Mouse (Mus musculus): Measurements from ENCODE around the gene Arhgef3. TPM values are rescaled to one million over a fixed set of nuclear protein-coding genes. Genes with fewer than 3 reads are reported as not detected.

Arhgef3 gene
- polyA plus RNA-seq, 2 experiments: 2.6 to 5.4 TPM

GRCm38 (mm10) chr14:27268137-27268536, 153.4 kb downstream of the Arhgef3 start:
- no peaks in the 10 kb centered on the region for H3K36me3 ChIP-seq (replicated peaks; ENCODE audit: control insufficient read depth, insufficient read depth, low read depth)
- no peak for DNase-seq (ENCODE audit: low read depth in 3 of 3, low spot score in 3 of 3)
- H3K4me1 ChIP-seq (replicated peaks; ENCODE audit: control insufficient read depth in 2 of 2, insufficient read depth in 2 of 2, low read length in 1 of 2): 0 out of 4 replicates have a peak, but pooled peaks cover 0 to 2% of the 10 kb centered on the region in 2 experiments
- H3K9me3 ChIP-seq (ENCODE audit: control insufficient read depth, low read length): no peaks in the 10 kb centered on the region
- TF ChIP-seq CTCF (IDR thresholded peaks at IDR 0.05; ENCODE audit: low read depth) (no peak), EP300 (IDR thresholded peaks at IDR 0.05; ENCODE audit: low read depth) (no peak)
- 12% methylated on average over 5 of the region's 5 CpGs for WGBS (ENCODE audit: insufficient replicate concordance)
- H3K27ac ChIP-seq: no peak overlapping the region
- no peaks in the 10 kb centered on the region for H3K27me3 ChIP-seq (ENCODE audit: control insufficient read depth, insufficient read depth, low read length)
- ATAC-seq (ENCODE audit: insufficient read depth): no peak
- no peak overlapping the region for H3K9ac ChIP-seq (replicated peaks)
- H3K4me3 ChIP-seq (ENCODE audit: insufficient read depth in 1 of 2, low read depth in 2 of 2, low read length in 2 of 2): no peak overlapping the region
- H3K4me2 ChIP-seq (ENCODE audit: low read depth): no peak overlapping the region

GRCm38 (mm10) chr14:27268986-27269700, 154.4 kb downstream of the Arhgef3 start:
- Histone ChIP-seq H3K27ac (no peak overlapping the region), H3K4me1 (replicated peaks; ENCODE audit: control insufficient read depth in 2 of 2, insufficient read depth in 2 of 2, low read length in 1 of 2) (0 out of 4 replicates have a peak, but pooled peaks cover 0 to 2% of the 10 kb centered on the region in 2 experiments), H3K9ac (replicated peaks) (no peak overlapping the region), H3K36me3 (replicated peaks; ENCODE audit: control insufficient read depth, insufficient read depth, low read depth) (no peaks in the 10 kb centered on the region), H3K9me3 (ENCODE audit: control insufficient read depth, low read length) (no peaks in the 10 kb centered on the region), H3K4me3 (ENCODE audit: insufficient read depth in 1 of 2, low read depth in 2 of 2, low read length in 2 of 2) (no peak overlapping the region), H3K27me3 (ENCODE audit: control insufficient read depth, insufficient read depth, low read length) (no peaks in the 10 kb centered on the region), H3K4me2 (ENCODE audit: low read depth) (no peak overlapping the region)
- TF ChIP-seq EP300 (IDR thresholded peaks at IDR 0.05; ENCODE audit: low read depth): no peak
- TF ChIP-seq CTCF (IDR thresholded peaks at IDR 0.05; ENCODE audit: low read depth): no peak
- no peak for DNase-seq (ENCODE audit: low read depth in 3 of 3, low spot score in 3 of 3)
- no peak for ATAC-seq (ENCODE audit: insufficient read depth)
- 69% methylated on average over 16 of the region's 16 CpGs for WGBS (ENCODE audit: insufficient replicate concordance)

- no peak overlapping the region for H3K4me3 ChIP-seq (ENCODE audit: insufficient read depth in 1 of 2, low read depth in 2 of 2, low read length in 2 of 2)
- ATAC-seq (ENCODE audit: insufficient read depth) (no peak), DNase-seq (ENCODE audit: low read depth in 3 of 3, low spot score in 3 of 3) (no peak)
- no peak overlapping the region for H3K4me2 ChIP-seq (ENCODE audit: low read depth)
- no peaks in the 10 kb centered on the region for H3K27me3 ChIP-seq (ENCODE audit: control insufficient read depth, insufficient read depth, low read length)
- no peak overlapping the region for H3K27ac ChIP-seq
- no peak overlapping the region for H3K9ac ChIP-seq (replicated peaks)
- no peaks in the 10 kb centered on the region for H3K9me3 ChIP-seq (ENCODE audit: control insufficient read depth, low read length)
- H3K4me1 ChIP-seq (replicated peaks; ENCODE audit: control insufficient read depth in 2 of 2, insufficient read depth in 2 of 2, low read length in 1 of 2): 0 out of 4 replicates have a peak, but pooled peaks cover 0 to 2% of the 10 kb centered on the region in 2 experiments
- H3K36me3 ChIP-seq (replicated peaks; ENCODE audit: control insufficient read depth, insufficient read depth, low read depth): no peaks in the 10 kb centered on the region
- 49% methylated on average over 4 of the region's 4 CpGs for WGBS (ENCODE audit: insufficient replicate concordance)
- no peak for TF ChIP-seq CTCF (IDR thresholded peaks at IDR 0.05; ENCODE audit: low read depth)
- TF ChIP-seq EP300 (IDR thresholded peaks at IDR 0.05; ENCODE audit: low read depth): no peak
These were observed 155.1 kb downstream of the Arhgef3 start for GRCm38 (mm10) chr14:27269836-27270235.

- Histone ChIP-seq H3K4me2 (ENCODE audit: low read depth) (no peak overlapping the region), H3K4me3 (ENCODE audit: insufficient read depth in 1 of 2, low read depth in 2 of 2, low read length in 2 of 2) (no peak overlapping the region), H3K36me3 (replicated peaks; ENCODE audit: control insufficient read depth, insufficient read depth, low read depth) (no peaks in the 10 kb centered on the region), H3K27me3 (ENCODE audit: control insufficient read depth, insufficient read depth, low read length) (no peaks in the 10 kb centered on the region), H3K9ac (replicated peaks) (no peak overlapping the region), H3K9me3 (ENCODE audit: control insufficient read depth, low read length) (no peaks in the 10 kb centered on the region), H3K27ac (no peak overlapping the region), H3K4me1 (replicated peaks; ENCODE audit: control insufficient read depth in 2 of 2, insufficient read depth in 2 of 2, low read length in 1 of 2) (0 out of 4 replicates have a peak, but pooled peaks cover 0 to 2% of the 10 kb centered on the region in 2 experiments)
- DNase-seq (ENCODE audit: low read depth in 3 of 3, low spot score in 3 of 3) (no peak), ATAC-seq (ENCODE audit: insufficient read depth) (no peak)
- WGBS (ENCODE audit: insufficient replicate concordance): 71% methylated on average over 4 of the region's 4 CpGs
- TF ChIP-seq EP300 (IDR thresholded peaks at IDR 0.05; ENCODE audit: low read depth) (no peak), CTCF (IDR thresholded peaks at IDR 0.05; ENCODE audit: low read depth) (no peak)
These were observed 155.8 kb downstream of the Arhgef3 start for GRCm38 (mm10) chr14:27270466-27270865.

GRCm38 (mm10) chr14:27271371-27272071, 156.8 kb downstream of the Arhgef3 start:
- no peak overlapping the region for H3K27ac ChIP-seq
- no peak overlapping the region for H3K4me3 ChIP-seq (ENCODE audit: insufficient read depth in 1 of 2, low read depth in 2 of 2, low read length in 2 of 2)
- no peak overlapping the region for H3K4me2 ChIP-seq (ENCODE audit: low read depth)
- ATAC-seq (ENCODE audit: insufficient read depth) (no peak), DNase-seq (ENCODE audit: low read depth in 3 of 3, low spot score in 3 of 3) (no peak)
- H3K4me1 ChIP-seq (replicated peaks; ENCODE audit: control insufficient read depth in 2 of 2, insufficient read depth in 2 of 2, low read length in 1 of 2): 0 out of 4 replicates have a peak, but pooled peaks cover 0 to 2% of the 10 kb centered on the region in 2 experiments
- no peaks in the 10 kb centered on the region for H3K27me3 ChIP-seq (ENCODE audit: control insufficient read depth, insufficient read depth, low read length)
- 58% methylated on average over 10 of the region's 10 CpGs for WGBS (ENCODE audit: insufficient replicate concordance)
- no peak overlapping the region for H3K9ac ChIP-seq (replicated peaks)
- no peaks in the 10 kb centered on the region for H3K36me3 ChIP-seq (replicated peaks; ENCODE audit: control insufficient read depth, insufficient read depth, low read depth)
- TF ChIP-seq EP300 (IDR thresholded peaks at IDR 0.05; ENCODE audit: low read depth): no peak
- TF ChIP-seq CTCF (IDR thresholded peaks at IDR 0.05; ENCODE audit: low read depth): no peak
- no peaks in the 10 kb centered on the region for H3K9me3 ChIP-seq (ENCODE audit: control insufficient read depth, low read length)
